Mouse (Mus musculus) limb, embryonic 15.5 days (tissue): ENCODE measurements around the gene Olfr455. TPM values are rescaled to one million over a fixed set of nuclear protein-coding genes. Genes with fewer than 3 reads are reported as not detected.

Experiments
- polyA plus RNA-seq: library from polyadenylated mRNA; unstranded; fragments of >200 nt; fragmentation: Nextera tagmentation; extraction: Ambion mirVana; gene quantifications from 2 replicates; pipeline ENCODE4 v1.2.1, GENCODE M21; 2015

Olfr455 gene
- polyA plus RNA-seq, 1 experiment from 2014 or later = not detected

Other genes starting within 250 kb of the Olfr455 start
- 0.15 and 0.19 TPM in 2 replicates for gene Fam131b, start 222.9 kb downstream of the Olfr455 start, polyA plus RNA-seq
- gene Zyx, start 198.0 kb downstream of the Olfr455 start, polyA plus RNA-seq = 107 and 138 TPM in 2 replicates
- 25.4 and 30.1 TPM in 2 replicates for gene Epha1, start 174.3 kb downstream of the Olfr455 start, polyA plus RNA-seq
- not detected in 2 replicates for gene Tas2r143, start 147.3 kb downstream of the Olfr455 start, polyA plus RNA-seq
- not detected in 2 replicates for gene Tas2r135, start 142.2 kb downstream of the Olfr455 start, polyA plus RNA-seq
- gene Tas2r126, start 113.1 kb downstream of the Olfr455 start, polyA plus RNA-seq = 0.26 TPM in 1 of 2 replicates, not detected in the other
- gene Olfr458, start 82.4 kb downstream of the Olfr455 start, polyA plus RNA-seq = not detected in 2 replicates
- gene Olfr457, start 71.3 kb downstream of the Olfr455 start, polyA plus RNA-seq = not detected in 2 replicates
- not detected in 2 replicates for gene Olfr456, start 60.4 kb downstream of the Olfr455 start, polyA plus RNA-seq
- not detected in 2 replicates for gene Tcaf3, start 50.1 kb upstream of the Olfr455 start, polyA plus RNA-seq
- 5.0 and 5.2 TPM in 2 replicates for gene Tcaf2, start 97.7 kb upstream of the Olfr455 start, polyA plus RNA-seq
- gene Tcaf1, start 162.5 kb upstream of the Olfr455 start, polyA plus RNA-seq = 63.7 and 64.5 TPM in 2 replicates
- gene Olfr453, start 191.8 kb upstream of the Olfr455 start, polyA plus RNA-seq = not detected in 2 replicates
- not detected in 2 replicates for gene Olfr38, start 208.8 kb upstream of the Olfr455 start, polyA plus RNA-seq
- not detected in 2 replicates for gene Olfr452, start 237.5 kb upstream of the Olfr455 start, polyA plus RNA-seq